Mouse (Mus musculus): ENCODE results near the gene Mms19.
A peak's percentile ranks its signal among the peaks of the same experiment; 100 is the strongest.

DNA sequence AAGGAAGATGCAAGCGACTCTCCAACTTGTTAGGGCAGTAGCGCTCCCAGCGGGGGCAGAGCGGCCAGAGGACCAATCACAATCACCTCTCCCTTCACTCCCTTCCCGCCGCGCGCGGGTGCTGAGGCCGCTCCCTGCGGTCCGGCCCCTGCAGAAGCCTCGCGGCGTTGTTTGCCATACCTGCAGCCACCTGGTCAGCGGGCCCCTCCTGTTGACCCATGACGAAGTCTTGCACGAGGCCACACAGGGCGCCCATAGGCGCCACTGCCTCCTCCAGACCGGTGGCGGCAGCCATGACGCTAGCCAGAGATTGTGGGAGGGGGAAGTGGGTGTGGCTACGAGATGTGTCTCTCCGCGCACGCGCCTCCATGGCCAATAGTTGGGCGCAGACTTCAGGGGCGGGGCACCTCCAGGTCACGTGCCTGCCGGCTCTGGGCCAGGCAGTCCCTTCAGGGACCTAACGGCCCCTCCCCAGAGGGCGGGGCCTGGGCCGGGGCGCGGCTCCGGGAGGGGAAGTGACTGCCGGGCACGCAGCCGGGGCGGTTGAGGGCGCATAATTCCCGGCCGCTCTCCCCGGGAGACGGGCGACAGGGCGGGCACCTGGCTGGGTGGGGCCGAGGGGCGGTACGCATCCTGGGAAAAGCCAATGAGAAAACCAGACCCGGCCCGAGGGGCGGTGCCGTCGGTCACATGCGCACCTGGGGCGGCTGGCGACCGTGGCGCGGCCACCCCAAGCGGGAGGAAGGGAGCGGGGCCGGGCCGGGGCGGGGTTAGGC is at the start of gene Mms19:
- TF ChIP-seq CTCF (IDR thresholded peaks at IDR 0.05; ENCODE audit: insufficient read depth, low read length) (no peak), POLR2A (IDR thresholded peaks at IDR 0.05; ENCODE audit: borderline replicate concordance, extremely low read depth, low read depth, low read length) (peak; percentile 75; the same call in 1 of the 2 replicates)

Measured in lung, adult 2 months (tissue).